Mouse (Mus musculus): ENCODE results near the gene Tbc1d2.
A peak's percentile ranks its signal among the peaks of the same experiment; 100 is the strongest.
"Not testable (repeated sequence)": the region's sequence is repeated elsewhere in the genome, so short reads cannot be mapped to it uniquely, and the experiment has no call there.

Gene Tbc1d2

DNA sequence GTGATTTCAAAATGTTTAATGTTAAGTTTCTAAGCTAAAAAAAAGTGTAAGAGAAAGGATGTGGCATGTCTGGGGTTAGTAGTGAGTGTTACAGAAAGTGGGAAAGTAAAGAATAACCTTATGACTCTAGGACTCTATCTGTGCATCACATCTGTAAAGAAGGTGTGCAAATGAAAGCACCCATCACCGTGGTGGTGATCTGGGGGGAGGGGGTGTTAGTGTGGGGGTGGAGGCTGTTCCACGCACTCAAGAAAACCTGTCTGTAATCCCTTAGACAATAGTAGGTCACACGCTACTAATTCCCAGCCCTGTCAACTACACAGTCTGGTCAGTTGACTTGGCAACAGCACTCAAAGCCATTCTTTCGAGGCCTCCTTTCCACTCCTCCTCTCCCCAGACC lies 8.7 kb downstream of the Tbc1d2 start:
- DNase-seq (ENCODE audit: low spot score), result no peak

DNA sequence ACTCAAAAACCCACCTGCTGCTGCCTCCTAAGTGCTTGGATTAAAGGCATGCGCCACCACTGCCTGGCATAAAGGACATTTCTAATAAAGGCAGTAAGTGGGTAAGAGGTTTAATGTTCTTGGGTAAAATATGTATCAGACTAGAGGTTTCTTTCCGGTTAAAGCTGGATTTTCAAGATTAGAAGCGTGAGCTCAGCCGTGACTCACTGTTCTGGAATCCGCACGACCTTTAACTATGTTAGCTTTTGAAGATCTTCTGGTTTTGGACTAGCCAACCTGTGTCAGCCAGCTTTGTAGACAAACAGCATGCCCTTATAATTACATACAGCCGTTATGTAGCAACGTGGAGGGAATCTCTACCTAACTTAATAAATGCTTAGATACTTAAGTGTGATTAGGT lies 10.1 kb downstream of the Tbc1d2 start:
- DNase-seq (ENCODE audit: low spot score), result no peak

DNA sequence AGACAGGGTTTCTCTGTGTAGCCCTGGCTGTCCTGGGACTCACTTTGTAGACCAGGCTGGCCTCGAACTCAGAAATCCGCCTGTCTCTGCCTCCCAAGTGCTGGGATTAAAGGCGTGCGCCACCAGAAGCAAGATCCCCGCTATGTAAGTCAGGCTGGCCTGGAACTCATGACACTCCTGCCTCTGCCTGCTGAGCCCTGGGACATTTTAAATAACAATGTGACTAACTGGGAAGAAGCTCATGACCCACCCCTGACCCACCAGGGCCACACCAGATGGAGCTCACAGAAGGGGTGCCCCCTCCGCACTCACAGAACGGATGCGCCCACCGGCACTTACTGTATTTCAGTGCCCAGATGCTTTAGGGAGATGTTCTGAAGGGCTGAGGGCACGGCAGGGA lies 12.8 kb downstream of the Tbc1d2 start:
- not testable (repeated sequence) for DNase-seq (ENCODE audit: low spot score)

DNA sequence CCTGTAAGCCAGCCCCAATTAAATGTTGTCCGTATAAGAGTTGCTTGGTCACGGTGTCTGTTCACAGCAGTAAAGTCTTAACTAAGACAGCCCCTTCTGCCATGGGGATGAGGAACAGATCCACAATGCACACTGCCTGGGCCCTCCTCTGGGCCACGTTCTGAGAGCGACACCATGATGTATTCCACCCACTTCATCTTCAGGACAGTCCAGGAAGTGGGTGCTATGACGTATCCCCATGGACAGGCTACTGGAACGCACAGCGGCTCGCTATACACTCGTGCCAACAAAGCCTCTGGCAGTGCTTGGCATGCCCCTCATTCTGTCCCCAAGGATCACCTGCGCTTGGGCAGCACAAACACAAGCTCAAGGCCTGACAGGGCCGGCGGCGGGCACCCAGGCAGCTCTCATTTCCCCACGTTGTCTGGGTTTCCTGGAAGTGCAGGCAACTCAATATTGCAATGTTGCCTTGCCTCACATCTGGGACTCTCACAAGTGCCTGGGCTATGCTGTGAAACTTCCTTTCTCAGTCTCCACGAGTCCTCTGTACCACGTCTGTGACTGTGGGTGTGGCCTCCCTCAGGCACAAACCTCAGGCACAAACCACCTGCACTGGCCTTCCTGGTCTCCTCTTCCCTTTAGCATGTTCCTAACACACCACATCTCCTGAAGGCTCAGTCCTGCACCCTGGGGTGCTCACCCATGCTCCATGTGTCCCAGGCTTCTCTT lies 14.1 kb downstream of the Tbc1d2 start:
- no peak for DNase-seq (ENCODE audit: low spot score)

DNA sequence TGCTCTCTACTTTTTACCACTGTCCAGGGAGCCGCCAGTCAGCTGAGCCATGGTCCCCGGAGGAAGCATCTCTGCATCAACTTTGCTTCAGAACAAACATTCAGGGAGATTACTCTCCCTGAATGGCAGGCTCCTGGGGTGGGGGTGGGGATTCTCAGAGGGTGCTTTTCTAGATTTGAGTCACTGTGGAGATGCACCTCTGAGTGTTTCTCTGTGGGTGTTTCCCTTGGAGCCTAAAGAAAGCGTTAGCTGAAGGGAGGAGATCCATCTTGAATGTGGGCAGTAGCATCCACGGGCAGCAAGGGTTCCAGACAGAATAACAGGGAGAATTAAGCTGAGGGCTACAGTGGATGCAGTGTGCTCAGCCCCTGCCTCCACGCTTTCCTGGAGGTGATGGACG lies 15.1 kb downstream of the Tbc1d2 start:
- DNase-seq (ENCODE audit: low spot score), result no peak

DNA sequence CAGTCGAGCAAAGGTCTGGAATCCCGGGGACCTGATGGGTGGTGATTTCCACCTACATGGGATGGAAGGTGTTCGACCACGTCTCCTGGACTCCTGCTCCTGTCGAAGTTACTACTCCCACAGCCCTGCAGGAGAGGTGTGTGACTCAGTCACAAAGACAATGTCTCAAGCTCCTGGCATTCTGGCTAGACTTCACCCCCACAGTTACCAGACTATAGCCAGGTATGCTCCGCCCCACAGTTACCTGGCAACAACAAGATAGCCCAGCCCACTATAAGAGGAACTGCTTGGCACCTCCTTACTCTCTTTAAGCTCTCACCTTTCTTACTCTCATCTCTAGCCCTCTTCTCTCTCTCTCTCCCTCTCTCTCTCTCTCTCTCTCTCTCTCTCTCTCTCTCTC lies 16.4 kb downstream of the Tbc1d2 start:
- not testable (repeated sequence) for DNase-seq (ENCODE audit: low spot score)

DNA sequence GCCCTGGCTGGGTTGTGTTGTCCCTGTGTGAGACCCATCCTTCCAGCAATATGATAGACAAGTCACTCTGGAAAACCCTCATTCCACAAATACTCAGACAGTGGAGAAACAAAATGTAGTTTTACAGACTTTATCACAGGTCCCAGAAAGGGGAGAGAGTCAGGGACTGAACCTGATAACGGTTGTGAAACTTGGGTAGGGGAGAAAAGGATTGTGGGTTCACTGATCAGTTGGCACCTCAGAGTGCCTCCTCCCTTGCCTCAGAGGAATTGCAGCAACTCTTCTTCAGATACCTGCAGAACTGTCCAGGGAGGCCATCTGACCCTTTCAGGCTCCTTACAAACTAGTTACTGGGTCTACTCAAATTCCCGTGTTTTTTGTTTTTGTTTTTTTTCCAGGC lies 17.5 kb downstream of the Tbc1d2 start:
- no peak for DNase-seq (ENCODE audit: low spot score)

DNA sequence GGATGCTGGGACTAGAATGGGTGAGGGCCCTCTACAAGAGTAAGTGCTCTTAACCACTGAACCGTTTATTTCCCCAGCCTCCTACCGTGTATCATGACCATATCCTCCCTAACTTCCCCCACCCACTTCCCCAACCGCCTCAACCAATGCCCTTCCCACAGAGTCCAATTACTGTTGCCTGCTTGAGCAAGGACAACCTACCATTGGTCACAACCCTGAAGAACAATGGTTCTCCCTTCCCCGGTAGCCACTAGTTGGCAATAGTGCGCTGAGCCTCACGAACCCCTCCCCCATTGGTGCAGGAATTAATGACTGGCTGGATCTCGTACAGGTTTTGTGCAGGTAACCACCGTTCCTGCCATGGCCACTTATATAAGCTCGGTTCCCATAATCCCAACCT lies 19.6 kb downstream of the Tbc1d2 start:
- no peak for DNase-seq (ENCODE audit: low spot score)

DNA sequence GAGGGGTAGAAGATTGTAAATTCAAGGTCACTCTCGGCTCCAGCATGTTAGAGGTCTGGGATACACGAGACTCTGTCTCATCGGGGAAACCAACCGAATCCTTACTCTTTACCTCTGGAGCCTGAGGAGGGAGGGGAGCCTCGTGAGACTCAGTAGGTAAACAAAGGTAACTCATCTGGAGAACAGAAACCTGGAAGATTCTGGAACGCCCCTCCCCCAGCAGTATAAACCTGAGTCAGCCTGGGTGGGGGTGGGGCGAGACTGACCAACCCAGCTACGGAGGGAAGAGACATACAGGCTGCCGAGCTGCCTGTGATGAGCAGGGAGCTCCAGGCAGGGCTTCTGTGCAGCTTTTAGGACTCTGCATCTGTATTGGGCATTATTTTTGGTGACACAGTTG lies 21.1 kb downstream of the Tbc1d2 start:
- no peak for DNase-seq (ENCODE audit: low spot score)

DNA sequence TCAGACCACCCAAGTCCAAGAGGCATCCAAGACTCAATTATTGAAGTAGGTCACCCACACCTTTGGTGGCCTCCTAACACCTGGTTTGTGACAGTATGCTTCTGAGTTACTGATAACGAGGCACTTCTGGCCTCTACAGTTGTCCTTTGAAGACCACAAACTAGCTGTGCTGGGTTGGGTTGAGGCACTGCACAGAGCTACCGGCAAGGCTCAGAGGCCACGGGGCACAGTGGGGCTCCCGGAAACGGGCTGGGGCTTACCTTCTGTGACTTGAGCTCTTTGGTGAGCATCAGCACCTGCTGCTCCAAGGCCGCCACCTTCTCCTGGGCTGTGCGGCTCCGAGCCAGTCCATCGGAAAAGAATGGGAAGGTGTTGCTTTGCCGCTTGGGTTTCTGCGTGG lies 21.9 kb downstream of the Tbc1d2 start:
- no peak for DNase-seq (ENCODE audit: low spot score)

DNA sequence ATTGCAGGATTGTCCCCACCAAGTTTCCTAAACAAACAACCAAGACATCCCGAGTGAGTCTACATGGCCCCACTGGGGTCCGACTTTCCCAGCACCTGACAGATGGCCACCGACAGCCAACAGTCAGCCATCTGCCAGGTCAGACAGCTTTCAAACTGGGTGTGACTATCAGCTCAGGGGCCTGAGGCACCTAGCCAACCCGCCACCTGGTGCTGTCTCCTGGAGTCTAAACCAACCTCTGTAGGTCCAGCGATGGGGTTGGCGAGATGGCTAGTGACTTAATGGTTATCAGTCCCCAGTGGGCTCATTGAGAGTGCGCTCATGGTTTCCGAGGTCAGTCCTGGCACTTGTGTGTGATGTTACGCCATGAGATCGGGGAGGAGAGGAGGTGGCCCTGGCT lies 24.9 kb downstream of the Tbc1d2 start:
- no peak for DNase-seq (ENCODE audit: low spot score)

DNA sequence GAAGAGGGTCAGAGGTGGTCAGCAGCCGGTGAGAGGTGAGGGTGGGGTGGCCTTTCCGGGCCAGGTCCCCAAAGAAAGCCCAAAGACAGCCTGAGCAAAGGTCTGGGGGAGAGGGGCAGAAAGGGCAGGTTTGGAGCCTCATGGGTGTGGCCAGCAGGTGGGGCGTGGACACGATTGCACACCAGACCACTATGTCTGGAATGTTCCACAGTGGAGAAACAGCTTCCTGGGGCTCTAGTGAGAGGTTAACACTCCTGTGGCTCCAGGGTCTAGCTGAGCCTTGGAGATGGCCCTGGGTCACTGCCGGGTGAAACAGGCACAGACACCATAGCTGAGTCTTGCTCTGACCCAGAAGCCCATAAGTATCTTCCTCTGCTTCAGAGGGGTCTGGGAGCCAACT lies 27.0 kb downstream of the Tbc1d2 start:
- DNase-seq (ENCODE audit: low spot score), result no peak

DNA sequence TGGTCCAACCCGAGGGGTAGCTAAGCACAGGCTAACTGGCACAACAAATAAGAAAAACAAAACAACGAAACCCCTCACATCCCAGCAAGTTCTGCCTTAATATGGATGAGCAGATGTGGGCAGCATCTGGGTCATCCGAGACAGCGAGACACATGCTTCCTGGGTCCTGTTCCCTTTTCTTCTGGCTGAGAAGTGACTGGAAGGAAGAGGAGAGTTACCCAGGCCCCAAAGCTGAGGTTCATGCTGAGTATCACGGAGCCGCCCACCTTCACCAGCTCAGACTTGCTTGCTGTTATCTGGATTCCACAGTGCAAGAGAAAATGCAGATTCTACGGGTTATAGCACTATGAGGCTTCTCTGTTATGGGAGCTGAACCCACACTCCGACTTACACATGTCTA lies 29.1 kb downstream of the Tbc1d2 start:
- DNase-seq (ENCODE audit: low spot score), result no peak

DNA sequence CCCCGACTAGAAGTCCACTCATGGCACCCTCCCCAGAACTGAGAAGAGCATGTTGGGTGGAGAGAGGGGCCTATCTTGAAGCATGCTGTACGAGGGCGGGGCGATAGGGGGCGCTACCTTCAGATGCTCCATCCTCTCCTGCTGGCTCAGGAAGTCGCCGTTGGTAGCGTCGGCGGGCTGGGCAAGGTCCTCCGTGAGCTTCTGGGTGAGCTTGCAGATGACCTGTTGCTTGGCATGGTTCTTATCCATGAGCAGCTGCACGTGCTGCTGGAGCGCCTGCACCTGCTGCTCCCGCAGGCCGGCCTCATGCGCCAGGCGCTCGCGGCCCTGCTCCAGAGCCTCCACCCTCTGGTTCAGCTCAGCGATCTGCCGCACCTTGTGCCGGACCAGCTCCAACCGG lies 29.7 kb downstream of the Tbc1d2 start:
- no peak for DNase-seq (ENCODE audit: low spot score)

DNA sequence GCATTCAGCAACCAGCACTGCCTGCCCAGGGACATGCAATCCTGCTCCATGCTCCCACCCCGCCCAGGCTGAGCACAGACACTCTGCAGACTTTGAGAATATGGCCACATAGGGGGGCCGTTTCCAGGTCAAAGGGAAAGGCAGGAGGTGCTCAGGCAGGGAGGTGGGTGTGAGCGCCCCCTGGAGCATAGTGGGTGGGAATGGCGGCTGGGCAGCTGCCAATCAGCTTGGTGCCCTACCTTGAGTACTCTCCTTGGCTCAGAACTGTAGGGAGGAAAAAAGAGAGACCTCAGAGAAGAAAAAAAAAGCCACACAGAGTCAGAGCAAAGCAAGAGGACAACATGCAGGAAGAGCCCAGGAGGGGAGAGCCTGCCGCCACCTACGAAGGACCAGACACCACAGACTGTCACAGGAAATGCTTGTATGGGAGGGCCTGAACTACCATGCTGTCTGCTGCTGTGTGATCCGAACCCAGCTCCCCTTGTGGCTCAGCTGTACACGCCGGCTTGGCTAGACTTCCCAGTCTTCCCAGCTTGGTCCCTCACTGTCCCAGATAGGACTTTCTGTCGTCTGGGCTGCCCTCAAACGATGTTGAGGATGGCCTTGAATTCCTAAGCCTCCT lies 31.7 kb downstream of the Tbc1d2 start:
- DNase-seq (ENCODE audit: low spot score), result no peak

DNA sequence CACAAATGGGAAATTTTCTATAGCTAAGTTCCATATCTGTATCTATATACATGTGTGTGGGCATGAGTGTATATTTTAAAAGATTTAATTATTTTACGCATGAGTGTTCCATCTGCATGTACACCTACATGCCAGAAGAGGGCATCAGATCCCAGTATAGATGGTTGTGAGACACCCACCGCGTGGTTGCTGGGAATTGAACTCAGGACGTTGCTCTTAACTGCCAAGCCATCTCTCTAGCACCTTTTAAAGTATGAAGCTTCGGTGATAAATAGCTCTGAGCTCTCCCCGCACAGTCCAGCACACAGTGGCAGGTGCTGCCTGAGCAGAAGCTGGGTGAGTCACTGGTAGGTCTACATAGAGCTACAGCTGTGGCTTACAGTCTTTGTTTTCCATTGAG lies 32.6 kb downstream of the Tbc1d2 start:
- DNase-seq (ENCODE audit: low spot score), result no peak

DNA sequence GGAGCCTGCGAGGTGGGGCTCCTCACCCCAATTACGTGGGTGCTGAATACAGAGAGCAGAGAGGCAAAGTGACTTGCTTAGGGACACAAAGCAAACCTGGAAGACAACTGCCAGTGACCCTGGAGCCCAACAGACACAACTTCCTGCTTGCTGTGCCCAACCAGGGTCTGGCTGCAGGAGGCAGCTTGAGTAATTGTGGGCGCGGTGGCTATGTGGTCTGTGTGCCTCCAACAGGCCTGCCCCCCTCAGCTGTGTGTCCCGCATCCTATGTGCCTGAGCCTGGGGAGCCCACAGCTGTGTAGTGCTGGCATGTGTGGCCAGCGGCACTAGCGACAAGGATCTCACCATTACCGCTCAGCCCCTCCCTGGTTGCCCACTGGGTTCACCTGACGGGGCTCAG lies 35.4 kb downstream of the Tbc1d2 start:
- DNase-seq (ENCODE audit: low spot score), result no peak

DNA sequence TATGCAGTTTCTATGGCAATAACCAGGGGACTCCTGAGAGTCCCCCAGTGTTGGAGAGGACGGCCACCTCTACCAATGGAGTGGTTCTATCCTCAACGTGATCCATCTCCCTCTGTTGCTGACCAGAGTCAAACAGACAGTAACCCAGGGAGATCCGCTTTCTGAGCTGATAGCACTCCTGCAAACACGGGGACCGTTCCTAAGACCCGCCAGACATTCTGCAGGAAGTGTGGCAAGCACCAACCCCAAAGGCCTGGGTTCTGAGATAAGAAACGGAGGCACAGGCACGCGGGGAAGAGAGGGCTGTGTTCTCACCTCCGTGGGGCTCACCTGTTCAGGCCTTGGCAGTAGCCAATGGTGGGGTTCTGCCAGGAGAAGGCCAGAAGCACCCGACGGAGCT lies 36.4 kb downstream of the Tbc1d2 start:
- DNase-seq (ENCODE audit: low spot score), result no peak

DNA sequence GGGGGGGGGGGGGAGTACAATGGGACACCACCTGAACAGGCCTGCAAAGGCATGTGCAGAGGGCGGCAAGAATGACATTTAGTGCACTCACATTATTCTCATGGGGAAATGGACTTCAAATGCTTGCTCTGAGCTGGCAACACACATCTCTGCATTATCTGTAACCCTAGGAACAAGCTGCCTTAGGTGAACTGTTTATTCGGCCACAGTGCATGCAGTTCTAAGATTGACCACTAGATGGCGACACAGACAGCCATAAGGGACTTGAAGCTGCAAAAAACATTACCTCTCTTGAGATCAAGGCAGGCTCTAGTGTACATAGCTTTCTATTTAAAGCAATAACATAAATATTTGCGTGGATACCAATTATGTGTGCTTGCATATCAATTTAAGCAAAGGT lies 38.8 kb downstream of the Tbc1d2 start:
- peak; percentile 92 for DNase-seq (ENCODE audit: low spot score)

DNA sequence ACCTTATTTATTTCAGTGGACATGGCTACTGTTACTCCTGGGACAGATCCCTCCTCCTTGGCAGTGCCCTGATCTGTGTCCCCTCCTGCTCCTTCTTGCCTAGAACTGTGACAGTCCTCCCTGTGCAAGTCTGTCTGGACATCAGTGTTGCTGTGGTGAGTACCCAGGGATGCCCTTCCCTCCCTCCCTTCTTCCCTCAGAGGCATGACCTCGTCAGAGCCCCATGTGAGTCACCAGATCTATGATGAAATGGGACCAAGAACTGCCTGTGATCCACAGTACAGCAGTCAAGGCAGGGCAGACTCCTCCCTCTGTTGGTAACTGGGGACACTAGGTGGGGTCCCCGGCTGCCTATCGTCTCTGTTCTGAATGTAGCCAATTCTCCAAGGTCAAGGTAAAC lies 42.4 kb downstream of the Tbc1d2 start:
- no peak for DNase-seq (ENCODE audit: low spot score)

DNA sequence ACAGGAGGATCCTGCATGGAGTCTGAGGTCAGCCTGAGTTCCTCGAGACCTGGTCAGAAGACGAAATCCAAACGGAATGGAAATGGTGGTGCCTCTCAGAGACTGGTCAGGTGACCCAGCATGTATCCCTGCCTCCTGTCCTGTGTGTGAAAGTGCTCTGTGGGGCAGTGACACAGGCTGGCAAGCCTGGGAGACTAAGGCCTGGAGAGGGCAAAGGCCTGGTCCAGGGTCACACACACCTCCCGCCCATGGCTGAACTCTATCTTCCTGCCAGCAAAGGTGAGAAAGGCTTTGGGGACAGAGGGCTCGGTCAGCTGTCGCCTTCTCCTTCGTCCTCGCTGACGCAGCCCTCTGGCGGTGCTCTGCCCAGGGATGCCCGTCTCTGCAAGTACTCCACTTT lies 44.6 kb downstream of the Tbc1d2 start:
- DNase-seq (ENCODE audit: low spot score), result no peak

DNA sequence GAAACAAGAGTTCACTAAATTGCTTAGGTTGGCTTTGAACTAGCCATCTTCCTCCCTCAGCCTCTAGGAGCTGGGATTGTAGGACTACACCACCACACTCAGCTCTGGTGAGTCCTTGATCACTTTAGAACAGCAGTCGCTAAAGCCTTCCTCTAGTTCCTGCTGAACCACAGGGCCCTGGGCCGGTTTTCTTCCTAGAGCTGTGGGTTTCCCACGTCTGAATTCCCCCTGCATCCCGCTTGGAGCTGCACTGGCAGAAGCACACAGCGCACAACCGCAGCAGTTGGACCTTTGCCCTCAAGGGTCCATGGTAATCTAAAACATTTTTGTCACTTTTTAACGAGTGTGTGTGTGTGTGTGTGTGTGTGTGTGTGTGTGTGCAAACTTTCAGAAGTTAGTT lies 47.3 kb downstream of the Tbc1d2 start:
- no peak for DNase-seq (ENCODE audit: low spot score)

DNA sequence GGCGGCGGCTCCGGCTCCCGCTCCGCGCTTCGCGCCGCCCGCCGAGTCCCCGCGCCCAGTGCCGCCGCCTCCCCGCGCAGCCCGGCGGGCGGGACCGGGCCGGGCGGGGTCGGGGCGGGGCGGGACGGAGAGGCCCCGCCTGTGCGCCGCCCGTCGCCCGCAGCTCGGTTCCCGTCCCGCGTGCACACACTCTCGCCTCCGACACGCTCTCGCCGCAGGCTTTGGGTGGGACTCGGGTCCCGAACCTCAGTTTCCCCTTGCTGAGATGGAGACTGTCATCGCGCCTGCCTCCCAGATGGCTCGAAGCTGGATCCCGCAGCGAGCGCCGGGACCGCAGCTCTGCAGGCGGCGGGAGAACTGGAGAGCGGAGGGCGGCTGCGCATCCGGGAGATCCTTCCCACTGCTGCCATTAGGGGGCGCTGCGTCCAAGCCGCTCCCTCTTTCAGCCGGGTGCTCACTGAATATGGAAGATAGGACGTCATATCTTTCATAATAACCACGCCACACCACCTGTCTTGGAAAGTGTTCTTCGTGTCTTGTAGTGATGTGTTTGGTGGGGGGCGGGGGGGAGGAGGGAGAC lies 48.1 kb downstream of the Tbc1d2 start, which contains the start of gene Coro2a:
Coro2a (minus strand) TSS at position 359 of the 580 bp plus-strand sequence.
- DNase-seq (ENCODE audit: low spot score), result peak; percentile 86
